Mouse (Mus musculus) heart, embryonic 10.5 days (tissue): Measurements from ENCODE around the gene Irgm2. TPM values are rescaled to one million over a fixed set of nuclear protein-coding genes. Genes with fewer than 3 reads are reported as not detected.
"Not testable (repeated sequence)": the region's sequence is repeated elsewhere in the genome, so short reads cannot be mapped to it uniquely, and the experiment has no call there.

Experiments used
- DNase-seq: peaks from one replicate; pipeline ENCODE4 v3.0.0-alpha.2; 2017; ENCODE audit warnings: low spot score
- H3K27ac ChIP-seq: fragments of 300-500 bp; sonication (generic); 2 replicates; pipeline ENCODE4 v1.5.1; 2016; ENCODE audit warnings: mild to moderate bottlenecking
- H3K27me3 ChIP-seq: fragments of 300-500 bp; sonication (generic); 2 replicates; pipeline ENCODE4 v1.6.1; 2016; ENCODE audit warnings: mild to moderate bottlenecking; ENCODE audit not compliant: poor library complexity, insufficient read depth, severe bottlenecking
- H3K36me3 ChIP-seq: fragments of 300-500 bp; sonication (generic); 2 replicates; pipeline ENCODE4 v1.6.1; 2016; ENCODE audit warnings: mild to moderate bottlenecking, moderate library complexity
- H3K4me1 ChIP-seq: fragments of 300-500 bp; sonication (generic); 2 replicates; pipeline ENCODE4 v1.6.1; 2016; ENCODE audit warnings: mild to moderate bottlenecking
- H3K4me3 ChIP-seq: fragments of 300-500 bp; sonication (generic); 2 replicates; pipeline ENCODE4 v1.5.1; 2016; ENCODE audit warnings: mild to moderate bottlenecking, moderate library complexity
- H3K9me3 ChIP-seq: fragments of 300-500 bp; sonication (generic); 2 replicates; pipeline ENCODE4 v1.6.1; 2016; ENCODE audit warnings: mild to moderate bottlenecking, moderate library complexity
- WGBS: fragments of 180-500 bp; shearing (Covaris S2); methylation state at CpG from one replicate; pipeline ENCODE4 v1.1.7; 2016; 5-methylcytosine and 5-hydroxymethylcytosine counted together
- polyA plus RNA-seq: library from polyadenylated mRNA; unstranded; fragments of >200 nt; fragmentation: Nextera tagmentation; extraction: Ambion mirVana; gene quantifications from 2 replicates; pipeline ENCODE4 v1.2.1, GENCODE M21; 2016

The Irgm2 gene
- polyA plus RNA-seq, 1 experiment from 2014 or later, result 0.90 TPM

- Histone ChIP-seq H3K36me3 (no peaks in the 10 kb centered on the region), H3K4me3 (no peak overlapping the region), H3K27me3 (no peaks in the 10 kb centered on the region), H3K27ac (no peak overlapping the region), H3K9me3 (no peaks in the 10 kb centered on the region), H3K4me1 (peaks cover 20% of the 10 kb centered on the region)
- no peak for DNase-seq
- 91% methylated on average over 6 of the region's 6 CpGs for WGBS
Observed at GRCm38 (mm10) chr11:58189675-58190074, 9.7 kb upstream of the Irgm2 start.

DNA sequence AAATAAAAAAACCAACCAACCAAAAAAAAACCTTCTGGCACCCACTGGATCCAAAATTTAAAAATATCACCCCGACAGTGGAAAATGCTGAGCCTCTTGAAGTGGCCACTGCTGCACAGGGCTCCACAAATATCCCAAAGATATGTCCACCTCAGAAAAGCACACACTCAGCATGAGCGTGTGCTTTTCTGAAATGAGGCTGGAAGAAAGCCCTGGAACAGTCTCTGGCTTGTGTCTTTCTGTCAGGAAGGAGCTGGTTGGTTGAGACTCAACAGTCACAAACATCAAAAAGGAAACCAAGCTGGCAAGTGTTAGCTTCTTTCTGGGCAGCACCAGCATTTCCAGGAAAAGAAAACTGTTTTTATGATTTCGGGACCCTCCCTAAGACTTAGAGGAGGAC, 6.1 kb upstream of the Irgm2 start:
- peaks cover 24% of the 10 kb centered on the region for H3K4me1 ChIP-seq

DNA sequence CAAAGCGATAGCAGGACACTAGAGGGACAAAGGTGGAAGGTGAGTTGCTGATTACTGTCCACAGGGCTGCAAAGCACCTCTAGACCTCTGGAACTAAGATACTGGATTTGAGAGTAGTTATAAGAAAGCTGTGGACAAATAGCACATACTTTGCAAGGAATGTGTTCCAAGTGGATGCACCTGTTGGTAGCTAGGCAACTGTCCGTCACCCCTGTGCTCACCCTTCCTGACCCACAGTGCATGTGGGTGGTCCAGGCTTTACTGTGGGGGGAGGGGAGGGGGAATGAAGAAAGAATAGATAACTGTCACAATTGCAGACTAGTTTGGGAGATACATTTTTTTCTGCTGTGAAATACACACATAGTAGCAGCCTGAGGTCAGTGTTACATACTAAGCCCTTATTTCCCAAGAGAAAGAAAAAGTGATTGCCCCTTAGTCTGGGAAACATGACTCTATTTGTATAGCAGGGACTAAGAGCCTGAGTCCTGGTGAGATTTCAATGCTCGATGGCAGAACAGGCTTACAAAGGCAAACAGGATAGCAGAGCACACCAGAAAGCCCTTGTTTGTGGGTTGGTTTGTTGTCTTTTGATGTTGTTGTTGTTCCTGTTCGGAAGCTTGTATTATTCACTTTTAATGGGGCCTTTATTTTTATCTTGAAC, 5.4 kb upstream of the Irgm2 start:
- Histone ChIP-seq H3K27ac (0 out of 2 replicates have a peak overlapping the region, but pooled peaks have one; percentile 10), H3K4me3 (no peak overlapping the region), H3K36me3 (no peaks in the 10 kb centered on the region), H3K27me3 (no peaks in the 10 kb centered on the region), H3K9me3 (no peaks in the 10 kb centered on the region), H3K4me1 (peaks cover 31% of the 10 kb centered on the region)
- WGBS, result 43% methylated on average over 4 of the region's 4 CpGs
- no peak for DNase-seq

More for the DNA sequence above, 6.1 kb upstream of the Irgm2 start:
- peak overlapping the region; percentile 37; the same call in 1 of the 2 replicates for H3K27ac ChIP-seq
- no peaks in the 10 kb centered on the region for H3K36me3 ChIP-seq
- no peak for DNase-seq
- H3K27me3 ChIP-seq, result no peaks in the 10 kb centered on the region
- WGBS, result 41% methylated on average over 3 of the region's 3 CpGs
- no peaks in the 10 kb centered on the region for H3K9me3 ChIP-seq
- no peak overlapping the region for H3K4me3 ChIP-seq

DNA sequence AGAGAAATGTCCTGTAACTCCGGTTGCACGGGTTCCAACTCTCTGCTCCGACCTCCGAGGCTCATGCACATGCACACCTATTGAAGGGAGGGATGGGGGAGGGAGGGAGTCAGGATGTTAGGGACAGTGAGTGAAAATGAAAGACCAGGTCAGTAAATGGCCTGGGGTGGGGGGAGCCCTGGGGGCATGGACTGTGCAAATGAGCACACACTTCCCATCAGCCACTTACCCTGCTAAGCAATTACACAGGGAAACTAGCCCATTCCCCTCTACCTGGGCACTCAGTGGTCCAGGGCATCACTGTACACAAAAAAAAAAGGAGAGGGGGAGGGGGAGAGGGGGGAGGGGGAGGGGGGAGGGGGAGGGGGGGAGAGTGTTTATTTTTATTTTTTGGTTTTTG, 755 bp upstream of the Irgm2 start:
- Histone ChIP-seq H3K4me3 (peak overlapping the region; percentile 66), H3K27me3 (no peaks in the 10 kb centered on the region), H3K4me1 (peaks cover 21% of the 10 kb centered on the region), H3K36me3 (no peaks in the 10 kb centered on the region), H3K9me3 (no peaks in the 10 kb centered on the region), H3K27ac (peak overlapping the region; percentile 85; the same call in 1 of the 2 replicates)
- DNase-seq, result no peak
- 90% methylated on average over 4 of the region's 4 CpGs for WGBS

GRCm38 (mm10) chr11:58200226-58200625, 808 bp downstream of the Irgm2 start:
- no peaks in the 10 kb centered on the region for H3K27me3 ChIP-seq
- no peak overlapping the region for H3K4me3 ChIP-seq
- WGBS, result 93% methylated on average over 4 of the region's 4 CpGs
- no peak overlapping the region for H3K27ac ChIP-seq
- no peak for DNase-seq
- no peaks in the 10 kb centered on the region for H3K9me3 ChIP-seq
- no peaks in the 10 kb centered on the region for H3K36me3 ChIP-seq
- H3K4me1 ChIP-seq, result peaks cover 14% of the 10 kb centered on the region

GRCm38 (mm10) chr11:58201052-58201451, 1.6 kb downstream of the Irgm2 start:
- DNase-seq, result no peak
- Histone ChIP-seq H3K4me1 (peaks cover 10% of the 10 kb centered on the region; the same call in 1 of the 2 replicates), H3K27me3 (no peaks in the 10 kb centered on the region), H3K4me3 (no peak overlapping the region), H3K27ac (no peak overlapping the region), H3K36me3 (no peaks in the 10 kb centered on the region), H3K9me3 (no peaks in the 10 kb centered on the region)
- WGBS, result 87% methylated on average over 12 of the region's 12 CpGs

GRCm38 (mm10) chr11:58210321-58210886, 11.0 kb downstream of the Irgm2 start:
- no peaks in the 10 kb centered on the region for H3K9me3 ChIP-seq
- peaks cover 12% of the 10 kb centered on the region for H3K4me1 ChIP-seq
- no peak overlapping the region for H3K4me3 ChIP-seq
- WGBS, result 84% methylated on average over 1 of the region's 1 CpGs
- H3K36me3 ChIP-seq, result no peaks in the 10 kb centered on the region
- H3K27me3 ChIP-seq, result no peaks in the 10 kb centered on the region
- DNase-seq, result no peak
- no peak overlapping the region for H3K27ac ChIP-seq

- Histone ChIP-seq H3K36me3 (no peaks in the 10 kb centered on the region), H3K27me3 (no peaks in the 10 kb centered on the region), H3K9me3 (no peaks in the 10 kb centered on the region), H3K4me3 (no peak overlapping the region), H3K27ac (peak overlapping the region; percentile 73; the same call in 1 of the 2 replicates), H3K4me1 (peaks cover 12% of the 10 kb centered on the region)
- DNase-seq, result no peak
- 21% methylated on average over 9 of the region's 9 CpGs for WGBS
Observed at GRCm38 (mm10) chr11:58211062-58211681, 11.8 kb downstream of the Irgm2 start.

- H3K4me3 ChIP-seq, result no peak overlapping the region
Observed at GRCm38 (mm10) chr11:58211682-58212067, 12.3 kb downstream of the Irgm2 start.

DNA sequence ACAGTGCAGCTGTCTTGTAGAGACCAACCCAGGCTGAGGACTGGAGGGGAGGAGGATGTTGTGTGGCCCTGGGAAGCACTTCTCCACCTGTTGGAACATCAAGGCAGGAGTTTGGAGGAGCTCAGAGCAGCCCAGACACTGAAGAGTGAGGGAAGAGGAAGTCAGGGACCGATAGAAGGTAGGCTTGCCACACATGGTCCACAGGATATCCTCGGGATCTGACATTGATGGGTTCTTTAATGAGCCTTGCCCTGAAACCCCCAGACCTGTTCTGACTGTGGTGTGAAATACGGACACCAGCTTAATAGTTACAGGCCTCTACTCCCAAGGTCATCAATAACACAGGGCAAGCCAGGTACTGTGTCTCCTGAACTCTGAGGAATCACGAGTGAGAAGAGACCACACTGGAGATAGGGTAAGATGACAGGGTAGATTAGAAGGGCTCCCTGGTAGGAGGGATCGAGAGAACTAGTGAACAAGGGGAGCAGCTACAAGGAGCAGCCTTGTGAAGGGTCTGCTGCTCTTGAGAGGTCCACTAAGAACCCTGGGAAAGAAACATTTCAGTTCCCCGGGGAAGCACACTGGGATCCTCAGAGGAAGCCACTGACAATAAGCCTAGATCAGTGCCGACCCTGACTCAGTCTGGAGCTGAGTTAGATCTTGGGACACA, 14.4 kb downstream of the Irgm2 start:
- WGBS, result 73% methylated on average over 7 of the region's 7 CpGs
- Histone ChIP-seq H3K4me1 (peaks cover 12% of the 10 kb centered on the region), H3K9me3 (no peaks in the 10 kb centered on the region), H3K36me3 (no peaks in the 10 kb centered on the region), H3K4me3 (peak overlapping the region; percentile 63), H3K27ac (peak overlapping the region; percentile 86; the same call in 1 of the 2 replicates), H3K27me3 (no peaks in the 10 kb centered on the region)
- no peak for DNase-seq

More at GRCm38 (mm10) chr11:58211682-58212067, 12.3 kb downstream of the Irgm2 start:
- Histone ChIP-seq H3K27ac (peak overlapping the region; percentile 73; the same call in 1 of the 2 replicates), H3K4me1 (peaks cover 12% of the 10 kb centered on the region), H3K9me3 (no peaks in the 10 kb centered on the region), H3K36me3 (no peaks in the 10 kb centered on the region), H3K27me3 (no peaks in the 10 kb centered on the region)
- DNase-seq, result no peak
- 27% methylated on average over 2 of the region's 2 CpGs for WGBS

DNA sequence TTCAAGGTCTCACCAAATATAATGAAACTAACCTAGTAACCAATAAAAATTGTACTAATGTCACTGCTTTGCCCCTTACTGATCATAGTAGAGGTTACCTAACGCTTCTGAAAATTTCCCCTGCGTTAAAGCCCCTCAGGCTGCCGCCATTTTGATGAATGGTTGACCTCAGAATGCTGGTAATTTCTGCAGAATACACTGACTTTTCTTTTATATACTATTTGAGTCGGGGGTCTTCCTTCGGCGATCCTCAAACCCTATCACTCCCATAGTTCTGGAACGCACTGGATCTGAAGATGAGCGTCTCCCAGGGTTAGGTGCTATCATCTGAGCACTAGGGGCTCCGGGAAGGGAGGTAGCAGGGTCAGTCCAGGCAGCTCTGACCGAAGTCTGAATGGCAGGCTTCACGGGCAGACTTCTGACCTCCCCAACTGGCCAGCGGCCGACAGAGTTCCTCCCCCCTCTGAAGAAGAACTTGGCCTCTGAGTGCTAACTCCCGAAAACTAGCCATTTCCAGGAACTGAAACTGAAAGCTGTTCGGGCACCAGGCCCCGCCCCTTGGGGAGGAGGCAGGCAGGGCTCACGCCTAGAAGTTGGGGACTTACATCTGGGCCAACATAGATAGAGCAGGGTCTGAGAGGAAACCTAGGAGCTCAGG, 15.1 kb downstream of the Irgm2 start:
- H3K4me1 ChIP-seq, result peaks cover 12% of the 10 kb centered on the region
- peak overlapping the region; percentile 86 for H3K27ac ChIP-seq
- no peaks in the 10 kb centered on the region for H3K36me3 ChIP-seq
- peak overlapping the region; percentile 63 for H3K4me3 ChIP-seq
- H3K9me3 ChIP-seq, result no peaks in the 10 kb centered on the region
- peak; percentile 89 for DNase-seq
- no peaks in the 10 kb centered on the region for H3K27me3 ChIP-seq
- WGBS, result 28% methylated on average over 17 of the region's 17 CpGs

DNA sequence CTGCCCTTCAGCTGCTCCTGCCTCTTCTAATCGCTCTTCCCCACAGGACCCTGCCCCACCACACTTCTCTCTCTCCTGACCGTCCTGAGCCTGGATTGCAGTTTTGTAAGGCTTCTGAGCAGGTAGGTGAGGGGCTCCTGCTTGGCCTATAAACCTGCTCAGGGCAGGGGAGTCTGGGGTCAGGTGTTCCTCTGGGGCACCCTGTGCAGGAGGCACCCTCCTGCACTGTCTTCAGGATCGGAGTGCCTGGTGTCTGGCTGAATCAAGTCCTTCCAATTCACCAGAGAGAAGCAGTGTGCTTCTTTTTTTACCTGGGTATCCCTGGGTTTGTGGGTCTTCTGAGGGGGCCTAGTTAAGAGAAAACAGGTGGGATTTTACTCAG, 15.6 kb downstream of the Irgm2 start:
- H3K27ac ChIP-seq, H3K36me3 ChIP-seq, H3K27me3 ChIP-seq, H3K9me3 ChIP-seq: not testable (repeated sequence)
- Histone ChIP-seq H3K4me1 (peaks cover 12% of the 10 kb centered on the region), H3K4me3 (peak overlapping the region; percentile 63)
- 11% methylated on average over 2 of the region's 3 CpGs for WGBS
- peak; percentile 64 for DNase-seq
